Mouse (Mus musculus): Measurements from ENCODE around the gene Wdr66.

The Wdr66 gene

DNA sequence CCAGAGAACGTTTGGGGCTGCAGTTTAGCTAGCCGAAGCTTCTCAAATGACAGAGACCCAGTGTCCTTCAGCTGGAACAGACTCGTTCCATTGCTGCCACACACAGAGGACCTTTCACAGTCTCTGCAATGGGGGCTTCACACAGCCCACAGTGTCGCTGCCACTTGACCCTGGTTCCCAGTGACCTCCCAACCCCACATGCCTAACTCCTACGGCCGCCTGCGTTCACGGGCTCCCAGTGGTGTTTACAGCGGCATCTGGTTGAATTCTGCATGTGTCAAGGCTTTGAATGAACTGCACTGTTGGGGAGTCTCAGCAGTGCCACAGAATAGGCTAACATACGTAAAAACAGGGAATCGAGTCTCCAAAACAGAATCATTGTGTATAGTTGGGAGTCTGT, 19.0 kb downstream of the Wdr66 start:
- DNase-seq (ENCODE audit: low read depth, low spot score), result no peak

DNA sequence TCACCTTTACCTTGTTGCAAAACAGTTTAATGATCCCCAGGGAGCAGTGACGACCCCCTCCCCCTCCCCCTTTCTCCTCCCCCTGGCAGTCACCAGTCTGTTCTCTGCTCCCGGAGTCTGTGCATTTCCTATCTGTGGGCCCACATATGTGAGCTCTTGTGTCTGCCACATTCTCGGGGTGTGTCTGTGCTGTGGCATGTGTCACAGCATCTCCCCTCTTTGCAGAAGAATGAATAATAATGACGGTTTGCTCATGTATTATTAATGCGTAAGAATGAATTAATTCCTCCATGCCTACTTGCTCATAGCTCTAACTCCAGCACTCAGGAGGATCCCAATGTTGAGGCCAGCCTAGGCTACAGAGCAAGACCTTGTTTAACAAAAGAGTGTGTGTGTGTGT, 21.0 kb downstream of the Wdr66 start:
- DNase-seq (ENCODE audit: low read depth, low spot score), result no peak

DNA sequence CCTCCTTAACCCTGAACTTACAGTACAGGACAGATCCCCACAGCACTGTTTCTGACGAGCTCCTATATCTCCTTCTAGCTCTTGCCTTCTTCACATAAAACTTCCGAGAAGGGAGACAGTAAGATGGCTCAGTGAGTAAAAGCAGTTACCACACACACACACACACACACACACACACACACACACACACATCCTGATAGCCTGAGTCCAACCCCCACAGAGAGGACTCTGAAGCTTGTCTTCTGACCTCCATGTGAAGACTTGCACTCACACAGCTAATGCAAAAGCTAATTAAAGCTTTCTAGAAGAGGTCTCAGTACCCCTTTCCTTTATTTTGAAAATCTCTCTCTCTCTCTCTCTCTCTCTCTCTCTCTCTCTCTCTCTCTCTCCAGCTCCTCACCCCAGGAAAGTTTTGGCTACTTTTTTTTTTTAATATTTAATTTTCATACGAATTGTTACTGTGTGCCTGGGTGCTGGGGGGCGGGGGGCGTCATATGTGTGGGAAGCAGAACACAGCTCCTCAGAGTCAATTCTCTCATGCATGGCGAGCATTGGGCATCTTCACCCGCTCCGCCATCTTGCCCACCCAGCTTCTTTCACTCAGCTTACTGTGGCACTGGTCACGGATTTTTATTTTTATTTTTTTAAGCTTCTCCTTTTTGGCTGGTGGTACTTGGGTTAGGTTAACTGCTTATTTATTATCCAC, 24.9 kb downstream of the Wdr66 start:
- no peak for DNase-seq (ENCODE audit: low read depth, low spot score)

DNA sequence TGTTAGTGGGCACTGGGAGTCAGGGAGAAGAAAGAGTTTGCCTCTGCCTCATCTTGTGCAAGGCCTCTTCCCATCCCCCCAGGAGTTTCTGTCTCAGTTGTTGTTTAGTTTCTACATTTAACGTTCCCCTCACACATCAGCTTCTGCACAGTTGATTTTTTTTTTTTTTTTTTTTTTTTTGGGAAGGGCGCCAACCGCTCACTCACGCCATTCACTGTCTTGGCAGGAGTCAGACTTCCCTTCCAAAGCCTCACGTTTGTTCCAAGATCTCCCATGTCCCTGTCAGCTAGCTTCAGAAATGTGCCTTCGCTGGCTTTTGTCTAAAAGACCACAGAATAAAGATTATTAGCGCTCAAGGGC, 25.4 kb downstream of the Wdr66 start:
- no peak for DNase-seq (ENCODE audit: low read depth, low spot score)

DNA sequence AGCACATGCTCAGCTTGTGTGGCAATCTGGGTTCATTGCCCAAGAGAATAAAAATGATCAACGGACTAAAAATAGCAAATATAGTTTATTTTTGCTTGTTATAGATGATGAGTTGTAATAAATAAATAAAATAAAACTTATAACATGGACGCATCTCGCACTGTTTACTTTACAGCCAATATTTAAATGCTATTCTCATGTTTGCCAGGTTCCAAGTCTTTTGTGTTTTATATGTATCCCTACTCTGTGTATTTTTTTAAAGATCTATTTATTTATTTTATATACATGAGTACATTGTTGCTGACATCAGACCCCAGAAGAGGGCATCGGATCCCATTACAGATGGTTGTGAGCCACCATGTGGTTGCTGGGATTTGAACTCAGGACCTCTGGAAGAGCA, 25.8 kb downstream of the Wdr66 start:
- DNase-seq (ENCODE audit: low read depth, low spot score), result no peak

DNA sequence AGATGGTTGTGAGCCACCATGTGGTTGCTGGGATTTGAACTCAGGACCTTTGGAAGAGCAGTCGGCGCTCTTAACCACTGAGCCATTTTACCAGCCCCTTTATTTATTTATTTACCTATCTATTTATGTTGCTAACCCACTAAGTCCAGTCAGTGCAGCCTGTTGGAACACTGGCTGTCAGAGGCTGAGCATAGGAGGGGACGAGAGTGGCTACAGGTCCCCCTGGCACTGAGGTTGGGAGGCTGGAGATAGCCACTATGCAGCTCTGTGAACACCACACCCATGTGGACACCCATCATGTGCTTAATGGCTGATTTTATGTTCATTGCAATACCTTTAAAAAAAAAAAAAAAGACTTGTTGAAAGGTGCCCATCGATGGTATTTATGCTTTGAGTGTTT, 27.3 kb downstream of the Wdr66 start:
- no peak for DNase-seq (ENCODE audit: low read depth, low spot score)

DNA sequence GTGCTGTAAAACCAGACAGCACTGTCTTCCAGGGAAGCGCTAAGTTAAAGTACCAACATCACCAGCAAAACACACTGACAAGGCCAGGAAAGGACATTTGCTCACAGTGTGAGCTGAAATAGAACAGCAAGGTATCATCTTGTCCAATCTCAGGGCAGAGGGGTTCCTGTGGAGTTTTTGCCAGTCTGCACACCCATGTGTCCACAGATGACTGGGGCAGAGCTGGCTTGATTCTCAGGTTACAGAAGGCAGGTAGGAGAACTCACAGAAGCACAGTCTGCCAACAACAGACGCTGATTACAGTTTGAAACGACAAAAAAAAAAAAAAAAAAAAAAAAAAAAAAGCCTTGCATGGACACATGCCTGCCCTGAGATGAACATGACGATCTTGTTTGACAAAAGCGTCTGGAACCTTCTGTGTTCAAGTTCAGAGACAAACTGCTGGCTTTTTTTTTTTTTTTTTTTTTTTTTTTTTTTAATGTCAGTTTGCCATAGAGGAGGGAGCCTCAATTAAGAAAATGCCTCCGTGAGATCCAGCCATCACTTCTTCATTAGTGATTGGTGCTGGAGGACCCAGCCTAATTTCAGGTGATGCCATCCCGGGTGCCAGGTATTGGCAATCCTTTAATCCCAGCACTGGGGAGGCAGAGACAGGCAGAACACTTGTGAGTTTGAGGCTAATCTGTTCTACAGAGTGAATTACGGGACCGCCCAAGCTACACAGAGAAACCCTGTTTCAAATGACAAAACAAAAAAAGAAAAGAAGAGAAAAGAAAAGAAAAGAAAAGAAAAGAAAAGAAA, 29.6 kb downstream of the Wdr66 start:
- DNase-seq (ENCODE audit: low read depth, low spot score), result no peak

DNA sequence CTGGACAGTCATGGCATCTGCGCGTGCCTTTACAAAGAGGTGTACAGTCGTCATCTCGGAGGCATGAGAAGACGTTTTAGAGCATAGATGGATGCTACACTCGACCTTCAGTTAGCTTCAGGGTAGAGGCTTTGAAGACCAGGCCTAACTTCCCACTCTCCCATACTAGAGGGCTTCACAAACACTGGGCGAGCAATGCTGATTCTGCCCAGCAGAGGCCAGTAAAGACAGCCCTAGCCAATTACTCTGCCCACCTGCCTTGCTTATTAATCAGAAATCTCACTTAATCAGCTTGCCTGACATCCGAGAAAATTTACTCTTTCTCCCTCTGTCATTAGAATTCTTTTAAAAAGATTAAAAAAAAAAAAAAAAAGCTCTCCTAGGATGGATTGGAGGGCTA, 33.3 kb downstream of the Wdr66 start:
- no peak for DNase-seq (ENCODE audit: low read depth, low spot score)

DNA sequence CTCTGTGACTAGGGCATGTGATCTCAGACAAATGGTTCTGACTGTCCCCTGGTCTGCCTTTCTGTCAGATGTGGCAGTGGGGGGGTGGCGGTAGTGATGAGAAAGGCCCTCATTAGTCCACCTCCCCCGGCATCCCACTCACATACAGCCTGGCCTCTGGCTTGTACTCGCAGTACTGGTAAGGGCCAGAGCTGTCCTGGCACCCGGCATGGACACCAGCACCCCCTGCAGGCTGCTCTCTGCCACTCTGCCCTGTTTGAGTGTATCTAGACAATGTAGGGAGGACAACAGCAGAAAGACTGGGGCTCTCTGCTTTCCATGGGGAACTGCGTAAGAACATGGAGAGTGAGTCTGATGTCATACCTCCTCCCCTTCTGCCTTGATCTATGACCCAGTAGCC, 36.2 kb downstream of the Wdr66 start:
- DNase-seq (ENCODE audit: low read depth, low spot score), result peak; percentile 10

DNA sequence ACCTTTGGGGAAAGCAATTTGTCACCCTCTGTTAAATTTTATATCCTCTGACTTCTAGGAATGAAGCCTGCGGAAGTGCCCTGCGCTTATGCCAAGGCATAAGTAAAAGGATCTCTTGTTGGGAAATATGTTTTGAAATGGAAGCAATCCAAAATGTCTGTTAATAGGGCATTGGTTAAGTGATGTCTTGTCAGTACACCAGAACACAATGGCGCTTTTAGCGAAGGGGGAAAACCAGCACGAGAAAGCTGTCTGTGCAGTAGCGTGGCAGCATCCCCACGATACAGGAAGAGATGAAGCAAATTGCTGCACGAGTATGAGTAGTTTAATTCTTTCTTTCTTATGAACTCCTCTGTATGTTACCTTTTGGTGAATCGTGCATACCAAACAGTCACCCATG, 42.8 kb downstream of the Wdr66 start:
- no peak for DNase-seq (ENCODE audit: low read depth, low spot score)

DNA sequence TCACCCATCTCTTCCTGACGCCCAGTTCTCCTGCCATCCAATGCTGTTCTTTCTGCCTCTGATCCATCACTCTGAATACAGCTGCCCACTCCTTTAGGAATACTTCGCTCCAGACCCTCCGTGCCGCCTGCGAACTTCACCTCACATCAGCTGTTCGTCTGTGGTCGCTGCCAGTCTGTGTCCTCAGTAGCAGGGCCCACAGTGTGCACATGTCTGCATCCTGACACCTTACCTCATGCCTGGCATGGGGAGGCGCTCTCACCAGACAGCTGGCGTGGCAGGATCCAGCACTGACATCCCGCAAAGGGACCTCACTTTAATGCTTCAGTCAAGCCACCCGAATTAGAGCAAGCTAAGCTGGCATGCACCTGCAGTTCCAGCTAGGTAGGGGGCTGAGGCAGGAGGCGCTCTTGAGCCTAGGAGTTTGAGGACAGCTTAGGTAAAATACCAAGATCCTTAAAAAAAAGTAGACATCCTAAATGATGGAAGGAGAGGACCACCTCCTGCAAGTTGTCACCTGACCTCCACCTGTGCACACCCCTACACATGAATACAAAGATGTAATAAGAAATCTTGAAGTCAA, 44.4 kb downstream of the Wdr66 start:
- DNase-seq (ENCODE audit: low read depth, low spot score), result peak; percentile 16

DNA sequence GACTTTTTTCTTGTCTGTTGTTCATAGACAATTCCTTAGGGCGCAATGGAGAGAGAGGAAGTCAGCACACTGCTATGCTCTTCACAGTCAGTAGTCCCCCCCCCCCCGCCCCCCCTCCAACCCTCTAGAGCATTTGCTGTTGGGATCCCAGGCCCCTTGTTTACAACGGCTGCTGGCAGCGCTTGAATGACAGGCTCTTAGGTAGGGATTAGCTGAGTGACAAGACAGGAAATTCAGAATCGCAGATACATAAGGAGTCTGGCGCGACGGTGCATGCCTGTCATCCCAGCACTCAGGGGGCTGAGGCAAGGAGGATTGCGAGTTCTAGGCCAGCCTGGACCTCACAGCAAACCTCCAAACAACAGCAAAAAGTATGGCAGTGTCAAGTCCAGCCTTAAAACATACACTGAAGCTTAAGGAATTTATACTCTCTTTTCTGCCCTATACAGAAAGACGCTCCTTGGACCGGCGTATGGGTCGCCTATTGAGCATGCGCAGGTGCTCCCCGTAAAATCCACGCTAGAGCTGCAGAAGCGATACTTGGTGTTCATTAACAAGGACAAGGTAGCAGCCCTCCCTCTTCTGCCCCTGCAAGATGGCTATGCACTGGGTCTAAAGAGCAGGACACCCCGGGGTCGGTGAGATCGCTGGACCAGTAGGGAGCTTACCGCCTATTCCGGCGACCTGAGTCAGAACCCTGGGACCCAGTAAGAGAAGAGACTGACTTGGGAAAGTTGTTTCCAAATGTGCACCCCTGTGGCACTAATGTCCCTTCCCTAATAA, 45.3 kb downstream of the Wdr66 start:
- DNase-seq (ENCODE audit: low read depth, low spot score), result no peak

DNA sequence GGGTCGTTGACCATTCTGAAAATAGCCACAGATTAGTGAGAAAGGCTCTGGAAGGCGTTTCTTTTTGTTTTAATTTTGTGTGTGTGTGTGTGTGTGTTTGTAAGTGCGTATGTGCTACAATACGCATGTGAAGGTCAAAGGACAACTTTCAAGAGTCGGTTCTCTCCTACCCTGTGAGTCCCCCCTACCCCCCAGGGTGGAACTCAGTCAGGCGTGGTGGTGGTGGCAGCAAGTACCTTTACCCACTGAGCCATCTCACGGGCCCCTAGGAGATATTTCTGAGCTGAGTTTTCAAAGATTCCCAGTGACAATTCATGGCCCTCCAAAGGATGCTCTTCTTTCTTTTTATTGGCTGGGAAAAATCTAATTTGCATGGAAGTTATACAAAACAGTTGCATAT, 45.9 kb downstream of the Wdr66 start:
- no peak for DNase-seq (ENCODE audit: low read depth, low spot score)

DNA sequence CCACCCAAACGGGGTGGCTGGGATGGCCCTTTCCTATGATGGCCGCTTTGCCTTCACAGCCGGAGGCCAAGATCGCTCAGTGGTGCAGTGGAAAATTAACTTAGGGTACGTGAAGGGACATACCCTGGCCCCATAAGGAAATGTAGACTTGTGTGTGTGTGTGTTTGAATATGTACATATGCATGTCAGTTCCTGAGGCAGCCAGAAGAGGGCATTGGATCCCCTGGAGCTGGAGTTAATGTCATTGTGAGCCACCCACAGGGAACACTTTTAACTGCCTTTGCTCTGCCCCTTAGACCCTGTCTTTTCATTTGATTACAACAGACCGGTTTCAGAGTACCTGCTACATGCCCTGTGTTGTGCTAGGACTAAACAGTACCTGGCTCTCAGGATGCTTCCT, 46.6 kb downstream of the Wdr66 start:
- DNase-seq (ENCODE audit: low read depth, low spot score), result no peak

DNA sequence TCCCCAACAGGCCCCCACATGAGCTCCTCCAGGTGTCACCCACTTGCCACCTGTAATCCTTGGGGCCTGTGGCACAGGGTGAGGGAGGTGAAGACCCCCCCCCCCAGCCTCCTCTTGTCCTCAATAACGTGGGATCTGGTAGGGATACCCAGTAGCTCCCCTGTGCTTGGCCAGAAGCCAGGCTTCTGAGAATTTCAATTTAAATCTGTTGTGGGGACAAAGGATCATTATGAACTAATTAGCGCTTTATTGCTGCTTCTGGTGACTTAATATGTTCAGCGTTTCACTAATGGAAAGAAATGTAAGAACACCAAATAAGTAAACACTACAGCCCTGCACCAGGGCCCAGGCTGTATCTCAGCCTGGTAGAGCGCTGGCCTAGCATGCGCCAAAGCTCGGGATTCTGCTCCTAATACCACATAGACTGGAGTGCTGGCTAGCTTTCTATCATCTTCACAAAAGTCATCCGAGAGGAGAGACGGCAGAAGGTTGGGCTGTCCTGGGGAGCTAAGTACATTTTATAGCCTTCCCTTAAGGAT, 48.7 kb downstream of the Wdr66 start:
- DNase-seq (ENCODE audit: low read depth, low spot score), result no peak

DNA sequence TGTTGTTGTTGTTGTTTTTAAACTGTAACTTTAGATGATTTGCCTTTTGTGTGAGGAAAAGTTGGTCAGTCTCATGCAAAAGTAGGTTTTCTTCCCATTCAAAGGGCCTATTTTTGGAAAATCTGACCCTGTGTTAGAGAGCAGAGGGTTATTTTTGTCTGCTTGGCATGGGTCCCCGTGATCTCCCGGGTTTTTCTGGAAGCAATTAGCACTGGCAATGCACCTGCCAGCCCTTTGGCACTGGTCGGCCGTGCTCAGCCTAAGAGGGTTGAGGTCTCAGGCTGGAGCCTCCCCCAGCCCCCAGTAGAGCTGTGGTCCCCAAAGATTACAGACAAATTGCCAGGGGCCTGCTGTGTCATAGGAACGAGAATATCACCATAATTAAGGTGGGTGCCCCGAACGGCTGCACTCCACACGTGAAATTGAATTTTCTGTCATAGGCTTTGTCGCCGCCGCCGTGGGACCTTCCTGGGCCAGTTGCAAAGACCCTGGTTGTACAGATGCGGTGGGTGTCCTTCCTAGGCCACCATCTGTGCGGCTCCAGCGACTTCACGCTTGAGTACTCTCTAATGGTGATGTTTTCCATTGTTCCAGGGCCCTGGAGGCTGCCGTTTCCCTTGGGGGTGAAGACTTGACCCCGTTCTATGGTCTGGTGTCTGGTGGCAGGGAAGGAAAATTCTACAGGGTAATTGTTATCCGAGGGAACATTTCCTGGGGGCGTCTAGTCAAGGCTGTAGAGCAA, 50.0 kb downstream of the Wdr66 start:
- DNase-seq (ENCODE audit: low read depth, low spot score), result no peak

DNA sequence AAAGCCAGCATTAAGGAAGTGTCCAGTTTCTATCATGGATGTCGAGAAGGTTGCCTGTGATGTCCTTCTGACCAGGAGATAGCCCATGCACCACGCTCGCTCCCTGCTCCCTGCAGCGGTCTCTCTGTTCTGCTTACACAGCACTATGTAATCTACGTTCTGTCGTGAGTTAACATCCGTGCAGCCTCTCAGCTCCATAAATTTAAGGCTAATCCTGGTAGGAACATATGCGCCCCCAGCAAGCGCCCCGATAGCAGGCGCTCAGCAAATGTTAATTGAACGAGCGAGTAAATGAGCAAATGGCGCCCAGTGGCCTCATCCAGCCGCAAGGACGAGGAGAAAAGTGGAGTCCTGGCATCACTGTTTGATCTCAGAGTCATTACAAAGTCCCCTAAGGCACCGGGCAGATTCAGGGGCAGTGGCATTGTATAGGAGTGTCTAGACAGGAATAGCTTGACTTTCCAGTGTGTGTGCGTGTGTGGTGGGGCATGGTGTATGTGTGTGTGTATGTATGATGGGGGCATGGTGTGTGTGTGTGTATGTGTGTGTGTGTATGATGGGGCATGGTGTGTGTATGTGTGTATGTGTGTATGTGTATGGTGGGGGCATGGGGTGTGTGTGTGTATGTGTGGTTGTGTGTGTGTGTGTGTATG, 55.9 kb downstream of the Wdr66 start:
- DNase-seq (ENCODE audit: low read depth, low spot score), result no peak

DNA sequence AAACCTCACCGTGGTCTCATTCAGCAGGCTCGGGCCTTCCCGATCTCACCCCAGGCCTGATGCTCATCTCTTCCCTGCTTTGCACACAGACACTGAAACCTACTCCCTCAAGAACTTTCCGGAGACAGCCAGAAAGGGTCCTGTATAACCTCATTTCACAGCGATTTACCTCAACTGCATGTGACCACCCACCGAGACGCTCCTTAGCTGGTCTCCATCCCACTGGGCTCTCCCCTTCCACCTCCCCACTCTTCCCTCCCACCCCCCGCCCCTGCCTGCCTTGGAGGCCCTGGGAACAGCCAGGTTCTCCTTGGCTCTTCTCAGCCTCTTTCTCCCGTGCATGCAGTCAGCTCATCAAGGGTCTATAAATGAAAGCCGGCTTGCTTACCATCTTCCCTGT, 57.9 kb downstream of the Wdr66 start:
- no peak for DNase-seq (ENCODE audit: low read depth, low spot score)

DNA sequence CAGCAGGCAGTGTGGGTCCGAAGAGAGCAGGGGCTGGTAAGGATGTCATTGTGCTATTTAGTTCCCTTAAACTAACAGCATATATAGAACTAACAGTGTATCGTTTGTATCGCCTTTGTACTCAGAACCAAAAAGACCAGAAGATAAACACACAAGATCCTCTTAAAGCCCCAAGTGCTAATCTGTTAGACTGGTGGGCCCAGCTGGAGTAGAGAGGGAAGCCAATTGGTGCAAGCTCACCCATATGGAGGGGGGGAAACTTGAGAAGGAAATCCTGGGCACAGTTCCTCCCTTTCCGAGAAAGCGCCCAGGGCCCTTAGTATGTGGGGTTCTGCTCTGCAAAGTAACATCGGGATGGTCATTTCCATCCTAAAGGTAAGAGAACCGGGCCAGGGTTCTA, 58.3 kb downstream of the Wdr66 start:
- DNase-seq (ENCODE audit: low read depth, low spot score), result no peak

DNA sequence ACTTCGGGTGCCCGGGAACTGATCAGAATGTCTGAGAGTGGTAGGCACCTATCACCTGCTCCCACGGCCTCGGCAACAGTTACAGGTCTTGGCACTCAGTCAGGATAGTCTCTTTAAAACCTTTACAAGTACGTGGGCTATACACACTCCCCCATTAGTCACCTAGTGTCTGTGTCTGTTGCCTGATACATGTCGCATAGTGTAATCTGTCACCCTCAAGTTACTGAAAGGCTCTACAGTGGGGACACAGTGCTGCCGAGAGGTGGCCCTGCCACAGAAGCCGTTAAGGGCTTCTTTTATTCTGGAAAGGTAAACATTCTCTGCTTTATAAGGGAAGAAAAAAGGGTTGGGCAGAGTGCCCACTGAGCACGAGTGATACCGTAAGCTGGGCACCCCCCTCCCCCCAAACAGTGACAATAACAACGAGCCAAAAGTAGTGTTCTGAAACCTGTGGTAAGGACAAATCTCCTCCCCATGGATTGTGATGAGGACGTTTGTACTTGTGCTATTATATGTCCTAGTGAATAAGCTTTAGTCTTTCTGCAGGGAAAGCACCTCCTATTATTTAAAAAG, 61.2 kb downstream of the Wdr66 start:
- no peak for DNase-seq (ENCODE audit: low read depth, low spot score)

Data from CD4-positive helper T cell, adult 2 months (primary cell).